Mouse (Mus musculus) embryonic facial prominence, embryonic 13.5 days (tissue): ENCODE measurements at regions not wholly inside any gene's neighbourhood (a gene's known extent, or its start where the extent isn't known, plus 50 kb on each side); places are given as distances from the start of the nearest gene placed in this dataset.

Experiments used
- ATAC-seq: fragments of 200-750 bp; cut with Nextera tagmentation; 2 replicates; pipeline ENCODE4 v1.8.0; 2017; ENCODE audit warnings: low read depth; ENCODE audit not compliant: insufficient number of reproducible peaks, insufficient read depth, low FRiP score, low TSS enrichment
- H3K27ac ChIP-seq: fragments of 300-500 bp; sonication (generic); 2 replicates; pipeline ENCODE4 v1.5.1; 2015; ENCODE audit warnings: moderate library complexity, mild to moderate bottlenecking, inconsistent platforms
- H3K27me3 ChIP-seq: fragments of 300-500 bp; sonication (generic); 2 replicates; pipeline ENCODE4 v1.6.1; 2015; ENCODE audit warnings: mild to moderate bottlenecking, inconsistent platforms
- H3K36me3 ChIP-seq: fragments of 300-500 bp; sonication (generic); 2 replicates; pipeline ENCODE4 v1.6.1; 2015; ENCODE audit warnings: mild to moderate bottlenecking, inconsistent platforms
- H3K4me1 ChIP-seq: fragments of 300-500 bp; sonication (generic); 2 replicates; pipeline ENCODE4 v1.6.1; 2015; ENCODE audit warnings: inconsistent platforms
- H3K4me2 ChIP-seq: fragments of 300-500 bp; sonication (generic); 2 replicates; pipeline ENCODE4 v1.6.1; 2015; ENCODE audit warnings: moderate library complexity, mild to moderate bottlenecking, inconsistent platforms
- H3K4me3 ChIP-seq: fragments of 300-500 bp; sonication (generic); 2 replicates; pipeline ENCODE4 v1.5.1; 2015; ENCODE audit warnings: mild to moderate bottlenecking, inconsistent platforms
- H3K9ac ChIP-seq: fragments of 300-500 bp; sonication (generic); 2 replicates; pipeline ENCODE4 v1.6.1; 2015; ENCODE audit warnings: mild to moderate bottlenecking, inconsistent platforms
- H3K9me3 ChIP-seq: fragments of 300-500 bp; sonication (generic); 2 replicates; pipeline ENCODE4 v1.6.1; 2016; ENCODE audit warnings: inconsistent platforms
- WGBS: fragments of 180-500 bp; shearing (Covaris S2); methylation state at CpG from one replicate; pipeline ENCODE4 v1.1.7; 2015; ENCODE audit warnings: mixed read lengths; 5-methylcytosine and 5-hydroxymethylcytosine counted together

DNA sequence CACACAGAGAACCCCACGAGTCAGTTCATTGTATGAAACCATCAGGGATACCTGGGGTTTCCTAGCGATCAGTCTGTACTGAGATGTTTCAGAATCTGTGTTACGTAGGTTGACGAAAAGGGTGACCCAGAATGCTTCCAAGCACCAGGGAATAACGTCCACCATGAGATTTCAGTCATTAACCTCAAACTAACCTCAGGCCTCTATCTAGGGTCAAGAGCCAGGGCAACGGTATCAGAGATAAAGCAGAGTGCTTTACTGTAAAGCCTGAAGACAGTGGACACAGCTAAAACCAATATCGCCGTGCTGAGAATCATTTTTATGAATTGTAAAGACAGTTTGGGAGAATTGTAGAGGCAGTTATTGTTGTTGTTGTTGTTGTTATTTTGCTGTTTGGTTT is 52.9 kb upstream of the Errfi1 start:
- Histone ChIP-seq H3K9ac (no peak overlapping the region), H3K4me2 (no peak overlapping the region), H3K27me3 (no peaks in the 10 kb centered on the region), H3K4me1 (peaks cover 25% of the 10 kb centered on the region), H3K9me3 (no peaks in the 10 kb centered on the region), H3K27ac (no peak overlapping the region), H3K36me3 (no peaks in the 10 kb centered on the region), H3K4me3 (no peak overlapping the region)
- ATAC-seq = no peak
- WGBS = 89% methylated on average over 8 of the region's 8 CpGs

GRCm38 (mm10) chr4:150799550-150800398 is 53.9 kb upstream of the Errfi1 start:
- H3K36me3 ChIP-seq = no peaks in the 10 kb centered on the region
- peak overlapping the region; percentile 24 for H3K27ac ChIP-seq
- WGBS = 35% methylated on average over 22 of the region's 22 CpGs
- H3K9me3 ChIP-seq = no peaks in the 10 kb centered on the region
- H3K9ac ChIP-seq = no peak overlapping the region
- no peak for ATAC-seq
- no peak overlapping the region for H3K4me2 ChIP-seq
- no peak overlapping the region for H3K4me3 ChIP-seq
- no peaks in the 10 kb centered on the region for H3K27me3 ChIP-seq
- H3K4me1 ChIP-seq = peaks cover 28% of the 10 kb centered on the region

- no peaks in the 10 kb centered on the region for H3K36me3 ChIP-seq
- H3K27me3 ChIP-seq = no peaks in the 10 kb centered on the region
- peak overlapping the region; percentile 33 for H3K4me2 ChIP-seq
- H3K4me3 ChIP-seq = no peak overlapping the region
- H3K9ac ChIP-seq = no peak overlapping the region
- 16% methylated on average over 13 of the region's 13 CpGs for WGBS
- H3K9me3 ChIP-seq = no peaks in the 10 kb centered on the region
- H3K27ac ChIP-seq = peak overlapping the region; percentile 24
- no peak for ATAC-seq
- peaks cover 34% of the 10 kb centered on the region for H3K4me1 ChIP-seq
Observed at GRCm38 (mm10) chr4:150798783-150799530, 54.8 kb upstream of the Errfi1 start.

GRCm38 (mm10) chr4:150798281-150798680 is 55.4 kb upstream of the Errfi1 start:
- H3K27me3 ChIP-seq = no peaks in the 10 kb centered on the region
- no peak overlapping the region for H3K4me3 ChIP-seq
- ATAC-seq = no peak
- H3K9ac ChIP-seq = no peak overlapping the region
- WGBS = 88% methylated on average over 8 of the region's 8 CpGs
- H3K4me2 ChIP-seq = peak overlapping the region; percentile 33; the same call in 1 of the 2 replicates
- no peaks in the 10 kb centered on the region for H3K36me3 ChIP-seq
- H3K9me3 ChIP-seq = no peaks in the 10 kb centered on the region
- peaks cover 34% of the 10 kb centered on the region for H3K4me1 ChIP-seq
- H3K27ac ChIP-seq = peak overlapping the region; percentile 24; the same call in 1 of the 2 replicates

GRCm38 (mm10) chr4:150797057-150797456 is 56.7 kb upstream of the Errfi1 start:
- H3K36me3 ChIP-seq = no peaks in the 10 kb centered on the region

DNA sequence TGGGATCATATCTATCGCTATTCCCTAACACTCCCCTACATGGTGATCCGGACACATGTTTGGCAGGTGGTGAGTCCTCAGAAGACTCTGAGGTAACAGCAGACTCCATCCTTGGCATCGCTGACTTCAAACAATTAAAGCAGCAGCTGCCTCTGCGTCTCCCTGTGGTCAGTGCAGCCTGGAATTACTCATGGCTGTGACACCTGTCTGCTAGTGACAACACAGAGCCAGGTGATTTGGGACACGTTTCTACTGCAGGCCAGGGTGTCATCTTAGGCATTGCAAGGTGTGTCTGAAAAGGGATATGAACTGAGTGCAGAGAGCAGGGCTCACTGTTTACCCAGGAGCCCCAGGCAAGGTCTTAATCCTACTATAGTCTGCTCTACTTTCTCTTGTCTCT is 58.8 kb upstream of the Errfi1 start:
- Histone ChIP-seq H3K4me2 (no peak overlapping the region), H3K9me3 (no peaks in the 10 kb centered on the region), H3K36me3 (no peaks in the 10 kb centered on the region), H3K27me3 (no peaks in the 10 kb centered on the region), H3K9ac (no peak overlapping the region), H3K4me1 (peaks cover 29% of the 10 kb centered on the region), H3K4me3 (no peak overlapping the region), H3K27ac (0 out of 2 replicates have a peak overlapping the region, but pooled peaks have one; percentile 1)
- 31% methylated on average over 5 of the region's 5 CpGs for WGBS
- no peak; the same call in 1 of the 2 replicates for ATAC-seq

More at GRCm38 (mm10) chr4:150797057-150797456, 56.7 kb upstream of the Errfi1 start:
- no peak for ATAC-seq
- Histone ChIP-seq H3K9ac (no peak overlapping the region), H3K9me3 (no peaks in the 10 kb centered on the region), H3K4me1 (peaks cover 34% of the 10 kb centered on the region), H3K4me3 (no peak overlapping the region), H3K27me3 (no peaks in the 10 kb centered on the region), H3K27ac (no peak overlapping the region), H3K4me2 (no peak overlapping the region)
- 85% methylated on average over 3 of the region's 3 CpGs for WGBS

DNA sequence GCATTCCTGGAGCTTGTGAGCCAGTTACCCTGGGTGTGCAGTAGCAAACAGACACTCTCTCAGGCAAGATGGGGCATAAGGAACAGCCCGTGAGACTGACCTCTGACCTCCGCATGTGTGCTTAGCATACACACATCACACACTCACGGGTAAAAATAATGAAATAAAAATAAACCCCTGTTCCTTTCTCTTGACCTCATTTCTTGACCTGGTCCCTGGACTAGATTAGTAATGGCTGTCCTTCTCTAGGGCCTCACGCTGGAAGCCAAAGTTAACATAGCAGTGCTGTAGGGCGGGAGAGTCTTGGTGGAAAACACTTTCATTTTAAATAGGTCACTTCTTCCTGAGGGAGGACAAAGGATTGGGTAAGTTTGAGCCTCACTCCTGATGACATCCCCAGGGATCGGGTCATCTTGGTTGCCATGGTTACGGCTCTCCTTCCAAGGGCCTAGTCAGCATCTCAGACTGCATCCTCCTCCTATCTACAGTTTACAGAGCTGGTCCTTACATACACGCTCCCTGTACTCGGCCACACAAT is 59.4 kb upstream of the Errfi1 start:
- Histone ChIP-seq H3K9ac (no peak overlapping the region), H3K9me3 (no peaks in the 10 kb centered on the region), H3K36me3 (no peaks in the 10 kb centered on the region), H3K4me3 (no peak overlapping the region), H3K4me1 (peaks cover 24% of the 10 kb centered on the region), H3K27ac (no peak overlapping the region), H3K27me3 (no peaks in the 10 kb centered on the region), H3K4me2 (no peak overlapping the region)
- no peak for ATAC-seq
- WGBS = 36% methylated on average over 9 of the region's 9 CpGs

GRCm38 (mm10) chr4:150793146-150793545 is 60.6 kb upstream of the Errfi1 start:
- no peak overlapping the region for H3K4me2 ChIP-seq
- no peaks in the 10 kb centered on the region for H3K36me3 ChIP-seq
- no peak overlapping the region for H3K4me3 ChIP-seq
- H3K27me3 ChIP-seq = no peaks in the 10 kb centered on the region
- no peaks in the 10 kb centered on the region for H3K9me3 ChIP-seq
- 76% methylated on average over 12 of the region's 12 CpGs for WGBS
- ATAC-seq = no peak
- no peak overlapping the region for H3K27ac ChIP-seq
- H3K9ac ChIP-seq = no peak overlapping the region
- peaks cover 16% of the 10 kb centered on the region for H3K4me1 ChIP-seq

DNA sequence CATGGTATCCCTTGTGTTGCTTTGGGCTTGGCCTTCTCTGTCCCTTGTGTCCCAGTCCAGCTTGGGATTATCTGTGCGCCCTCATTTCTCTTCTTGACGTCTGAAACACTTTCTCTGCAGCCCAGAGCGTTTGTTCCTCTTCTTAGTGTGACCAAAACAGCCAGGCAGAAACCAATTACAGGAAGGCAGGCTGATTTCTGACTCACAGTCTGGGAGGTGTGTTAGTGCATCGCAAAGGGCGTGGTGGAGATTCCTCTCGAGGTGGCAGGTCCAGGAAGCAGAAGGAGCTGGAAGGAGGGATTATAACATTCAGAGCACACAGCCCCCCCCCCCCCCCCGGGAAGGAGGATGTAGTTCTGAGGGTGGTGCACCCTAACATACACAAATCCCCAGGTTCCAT is 64.6 kb upstream of the Errfi1 start:
- Histone ChIP-seq H3K4me2 (no peak overlapping the region), H3K9ac (no peak overlapping the region), H3K27me3 (no peaks in the 10 kb centered on the region), H3K4me1 (peaks cover 13% of the 10 kb centered on the region), H3K36me3 (no peaks in the 10 kb centered on the region), H3K4me3 (no peak overlapping the region), H3K27ac (no peak overlapping the region), H3K9me3 (no peaks in the 10 kb centered on the region)
- 65% methylated on average over 7 of the region's 7 CpGs for WGBS
- no peak for ATAC-seq

DNA sequence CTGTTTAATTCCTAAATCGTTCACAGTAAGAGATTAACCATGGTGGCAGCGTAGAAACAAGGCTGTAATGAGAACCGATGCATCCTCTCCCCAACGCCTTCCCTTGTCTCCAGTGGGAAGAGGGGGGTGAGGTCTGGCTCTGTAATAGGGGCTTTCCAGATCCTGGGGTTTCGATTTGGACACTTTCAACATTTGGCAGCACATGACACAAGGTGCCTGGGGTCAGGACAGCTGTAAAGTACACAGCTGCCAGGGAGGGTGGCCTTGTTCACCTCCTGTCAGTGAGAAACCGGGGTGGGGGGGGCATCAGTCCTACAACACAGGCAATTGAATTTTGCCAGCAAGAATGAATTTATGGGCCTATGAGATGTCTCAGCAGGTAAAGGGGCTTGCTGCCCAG is 66.6 kb upstream of the Errfi1 start:
- peaks cover 13% of the 10 kb centered on the region; the same call in 1 of the 2 replicates for H3K4me1 ChIP-seq
- no peak overlapping the region for H3K27ac ChIP-seq
- no peak overlapping the region for H3K9ac ChIP-seq
- no peaks in the 10 kb centered on the region for H3K36me3 ChIP-seq
- H3K9me3 ChIP-seq = no peaks in the 10 kb centered on the region
- no peak overlapping the region for H3K4me2 ChIP-seq
- no peaks in the 10 kb centered on the region for H3K27me3 ChIP-seq
- 57% methylated on average over 6 of the region's 6 CpGs for WGBS
- ATAC-seq = no peak
- H3K4me3 ChIP-seq = no peak overlapping the region

GRCm38 (mm10) chr4:150786651-150787050 is 67.1 kb upstream of the Errfi1 start:
- H3K4me3 ChIP-seq = no peak overlapping the region
- no peaks in the 10 kb centered on the region for H3K27me3 ChIP-seq
- peaks cover 13% of the 10 kb centered on the region; the same call in 1 of the 2 replicates for H3K4me1 ChIP-seq
- H3K36me3 ChIP-seq = no peaks in the 10 kb centered on the region
- no peak overlapping the region for H3K9ac ChIP-seq
- H3K4me2 ChIP-seq = no peak overlapping the region
- no peaks in the 10 kb centered on the region for H3K9me3 ChIP-seq
- WGBS = 77% methylated on average over 3 of the region's 3 CpGs
- no peak for ATAC-seq
- H3K27ac ChIP-seq = no peak overlapping the region
